Mouse (Mus musculus) olfactory bulb, adult 2 months (tissue): Measurements from ENCODE around the gene Gm20503. TPM values are rescaled to one million over a fixed set of nuclear protein-coding genes. Genes with fewer than 3 reads are reported as not detected.

ENCODE experiments used
- H3K27ac ChIP-seq: fragments of 200-500 bp; 2 replicates; pipeline ENCODE4 v1.5.1; 2012; ENCODE audit warnings: low read depth, low read length; ENCODE audit not compliant: insufficient read depth
- H3K4me1 ChIP-seq: fragments of 200-500 bp; 2 replicates; pipeline ENCODE4 v1.6.1; 2012; ENCODE audit warnings: low read length; ENCODE audit not compliant: control insufficient read depth, insufficient read depth
- H3K4me3 ChIP-seq: fragments of 200-500 bp; 2 replicates; pipeline ENCODE4 v1.5.1; 2012; ENCODE audit warnings: mild to moderate bottlenecking, low read depth, low read length, moderate library complexity; ENCODE audit not compliant: insufficient read depth
- CTCF ChIP-seq: fragments of 200-500 bp; IDR thresholded peaks from 2 replicates; pipeline ENCODE4 v1.5.1; 2012; ENCODE audit warnings: low read depth, mild to moderate bottlenecking, low read length, moderate library complexity; ENCODE audit not compliant: insufficient read depth
- POLR2A ChIP-seq: fragments of 200-500 bp; IDR thresholded peaks from 2 replicates; pipeline ENCODE4 v1.6.1; 2012; ENCODE audit warnings: mild to moderate bottlenecking, low read depth, low read length, moderate library complexity; ENCODE audit not compliant: insufficient read depth
- WGBS: fragments of 180-500 bp; shearing (Covaris S2); methylation state at CpG from one replicate; pipeline ENCODE4 v1.1.7; 2018; 5-methylcytosine and 5-hydroxymethylcytosine counted together
- polyA plus RNA-seq: library from polyadenylated mRNA; stranded (reverse); fragments of >200 nt; gene quantifications from 2 replicates; pipeline ENCODE4 v1.2.4, GENCODE M21; 2012; ENCODE audit warnings: low replicate concordance; ENCODE audit not compliant: missing spikeins, insufficient read depth, insufficient read length

The Gm20503 gene
- polyA plus RNA-seq, 1 experiment, result not detected

DNA sequence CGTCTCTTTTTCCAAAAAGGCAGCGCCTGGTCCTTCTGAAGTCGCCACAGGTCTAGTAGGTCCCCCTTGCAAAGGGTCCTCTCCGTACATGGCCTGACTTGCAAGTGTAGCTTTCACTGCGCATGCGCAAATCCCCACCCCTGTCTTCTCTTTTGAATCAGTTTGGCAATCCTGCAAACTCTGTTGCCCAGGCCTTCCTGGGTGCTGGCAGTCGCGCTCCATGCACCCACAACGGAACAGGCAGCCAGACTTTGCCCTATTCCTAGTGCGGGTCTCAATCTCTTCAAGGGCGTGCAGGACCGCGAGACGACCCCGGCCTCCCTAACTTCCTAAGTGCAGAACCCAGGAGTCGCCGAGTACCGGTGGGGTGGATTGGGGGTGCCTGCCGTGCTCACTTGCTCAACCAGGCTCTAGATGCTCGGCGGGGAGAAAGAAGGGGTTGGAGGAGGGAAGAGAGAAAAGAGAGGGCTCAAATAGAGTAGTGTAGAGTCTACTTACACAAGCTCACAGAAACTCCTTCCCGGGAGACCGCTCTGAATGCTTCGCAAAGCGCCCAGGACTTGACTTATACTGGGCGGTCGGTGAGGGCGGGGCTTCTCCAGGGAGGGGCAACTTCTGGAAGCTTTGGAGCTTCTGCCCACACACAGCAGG lies 16.3 kb upstream of the Gm20503 start, which contains the start of gene Ptgr1:
Gene Ptgr1, minus strand, starts transcription at position 580 of the 651 bp plus-strand sequence.
- TF ChIP-seq CTCF (no peak), POLR2A (no peak)
- H3K27ac ChIP-seq, result no peak within 1 kb of the TSS
- WGBS, result 2% methylated on average over 28 of the region's 28 CpGs

DNA sequence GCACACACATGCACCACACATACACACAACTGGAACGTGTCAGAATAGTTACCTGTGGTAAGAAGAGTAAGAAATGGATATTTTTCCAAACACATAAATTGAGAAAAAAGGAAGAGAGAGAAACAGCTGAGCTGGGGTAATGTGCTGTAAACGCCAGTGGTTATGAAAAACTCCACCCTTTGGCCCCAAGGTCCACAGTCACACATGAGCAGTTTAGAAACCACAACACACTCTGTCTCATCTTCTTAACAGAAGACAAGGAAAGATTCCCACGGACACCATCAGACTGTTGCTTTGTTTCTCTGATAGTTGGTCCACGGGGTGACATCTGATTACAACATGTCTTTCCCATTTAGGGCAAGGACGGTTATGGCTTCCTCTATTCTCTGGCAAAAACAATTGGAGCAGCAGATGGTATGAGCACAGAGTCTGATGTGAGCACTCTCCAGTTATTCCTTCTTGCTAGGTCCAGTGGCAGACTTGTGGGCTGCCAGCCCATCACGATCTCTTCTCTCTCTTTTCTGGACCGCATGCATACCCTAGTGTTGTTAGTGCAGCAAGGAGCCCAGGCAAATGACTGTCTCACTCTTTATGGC lies 13.6 kb upstream of the Gm20503 start:
- Histone ChIP-seq H3K4me1 (peaks cover 10% of the 10 kb centered on the region), H3K27ac (no peak overlapping the region), H3K4me3 (no peak overlapping the region)
- TF ChIP-seq CTCF (no peak), POLR2A (no peak)
- 85% methylated on average over 7 of the region's 7 CpGs for WGBS

More for the DNA sequence above, 16.3 kb upstream of the Gm20503 start, which contains the start of gene Ptgr1:
- H3K4me3 ChIP-seq, result peak within 1 kb of the TSS; percentile 52
- H3K4me1 ChIP-seq, result peaks cover 10% of the 10 kb centered on the region

DNA sequence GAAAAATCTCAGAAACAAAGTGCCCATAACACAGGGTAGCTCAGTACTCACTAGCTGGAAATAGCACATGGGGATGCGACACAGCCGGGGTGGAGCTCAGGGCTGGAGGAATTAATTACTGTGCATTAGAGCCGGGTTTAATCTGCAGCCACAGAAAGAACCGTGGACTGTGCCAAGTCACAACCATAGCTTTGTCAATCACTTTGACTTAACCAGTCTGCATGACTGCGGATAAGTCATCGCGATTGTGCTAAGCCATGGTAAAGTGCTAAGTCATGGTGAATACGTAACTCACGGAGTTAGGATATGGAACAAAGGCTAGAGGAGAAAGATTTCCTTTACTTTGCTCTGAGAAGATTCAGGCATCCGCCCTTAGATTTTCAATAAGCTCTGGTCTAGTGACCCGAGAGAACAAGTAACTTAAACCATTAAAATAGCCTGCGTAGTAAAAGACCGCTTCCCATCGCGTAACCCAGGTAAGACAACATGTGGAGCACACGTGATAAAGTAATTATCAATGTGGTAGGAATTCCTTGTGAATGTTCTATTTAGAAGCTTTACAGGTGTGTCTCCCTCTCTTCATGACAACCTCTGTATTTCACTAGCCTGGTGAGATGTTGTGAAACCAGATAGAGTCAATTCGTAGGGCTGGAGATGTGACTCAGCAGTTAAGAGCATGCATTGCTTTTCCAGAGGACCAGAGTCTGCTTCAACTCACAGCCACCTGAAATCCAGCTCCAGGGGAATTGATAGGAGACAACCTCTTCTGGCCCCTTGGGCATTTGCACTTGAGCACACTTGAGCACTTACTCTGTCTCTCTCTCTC lies 12.2 kb upstream of the Gm20503 start:
- Histone ChIP-seq H3K27ac (no peak overlapping the region), H3K4me1 (peaks cover 10% of the 10 kb centered on the region), H3K4me3 (no peak overlapping the region)
- WGBS, result 64% methylated on average over 17 of the region's 17 CpGs
- TF ChIP-seq CTCF (no peak), POLR2A (no peak)

DNA sequence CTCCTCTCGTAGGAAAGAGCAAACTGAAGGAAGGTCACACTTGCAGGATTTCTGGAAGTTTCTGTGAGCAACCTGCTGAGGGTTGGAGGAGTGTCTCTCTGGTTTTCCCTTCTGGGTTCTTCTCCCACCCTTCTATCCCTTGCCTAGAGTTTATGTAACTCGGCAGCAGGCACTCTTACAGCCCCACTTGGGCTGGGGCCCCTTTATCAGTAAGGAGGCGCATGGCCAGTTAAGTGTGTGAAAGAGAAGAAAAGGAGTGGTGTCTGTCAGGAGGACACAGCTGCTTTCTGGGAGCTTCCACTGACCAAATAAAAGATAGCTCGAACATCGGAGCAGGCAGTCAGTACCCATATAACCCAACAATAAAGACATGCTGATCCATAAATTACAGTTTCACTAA lies 10.8 kb upstream of the Gm20503 start:
- WGBS, result 84% methylated on average over 5 of the region's 5 CpGs

DNA sequence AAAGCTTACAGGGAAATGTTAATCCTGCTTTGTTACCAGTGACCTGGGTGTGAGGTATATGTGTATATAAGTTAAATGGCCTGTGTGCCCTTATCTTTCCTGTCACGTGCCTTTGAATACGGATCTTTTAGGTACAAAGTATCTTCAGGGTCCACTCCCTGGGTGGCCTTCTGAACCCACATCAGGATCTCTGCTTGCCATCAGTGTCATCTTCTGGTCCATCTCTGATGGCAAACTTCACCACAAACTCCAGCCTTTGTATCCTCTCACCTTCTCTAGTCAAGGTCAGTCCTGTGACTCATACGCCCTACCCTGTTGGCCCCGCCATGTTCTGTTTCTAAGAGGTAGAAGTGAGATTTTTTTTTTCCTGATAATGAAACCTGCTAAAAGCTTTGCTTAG lies 8.2 kb upstream of the Gm20503 start, which contains the start of gene Dnajc25:
Gene Dnajc25, plus strand, starts transcription at position 301 of the 400 bp plus-strand sequence.
- Histone ChIP-seq H3K27ac (no peak within 1 kb of the TSS), H3K4me3 (no peak within 1 kb of the TSS), H3K4me1 (no peaks in the 10 kb centered on the region)
- TF ChIP-seq POLR2A (no peak), CTCF (no peak)
- WGBS, result 96% methylated on average over 4 of the region's 4 CpGs

More for the DNA sequence above, 10.8 kb upstream of the Gm20503 start:
- H3K4me3 ChIP-seq, result no peak overlapping the region
- TF ChIP-seq POLR2A (no peak), CTCF (no peak)
- H3K27ac ChIP-seq, result no peak overlapping the region
- no peaks in the 10 kb centered on the region for H3K4me1 ChIP-seq

DNA sequence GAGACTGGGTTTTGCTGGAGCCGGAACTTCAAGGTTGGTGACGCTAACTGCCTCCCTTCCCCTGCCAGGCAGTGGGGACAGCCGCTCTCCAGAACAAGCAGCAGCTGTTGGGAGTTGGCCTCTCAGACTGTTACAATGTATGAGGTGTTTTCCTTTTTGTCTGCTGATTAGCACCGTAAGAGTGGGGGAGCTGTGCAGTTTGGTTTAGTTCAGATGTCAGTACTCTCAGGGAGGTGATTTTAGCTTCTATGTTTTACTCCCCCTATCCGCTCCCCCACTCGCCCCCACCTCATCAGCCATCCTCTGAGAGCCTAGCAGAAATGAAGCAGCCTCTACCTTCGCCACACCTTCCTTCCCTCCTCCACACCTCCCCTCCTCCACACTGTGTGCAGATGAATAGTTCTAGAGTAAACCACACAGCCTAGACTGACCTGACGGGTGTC lies 7.7 kb upstream of the Gm20503 start:
- 73% methylated on average over 8 of the region's 8 CpGs for WGBS
- Histone ChIP-seq H3K27ac (no peak overlapping the region), H3K4me3 (no peak overlapping the region), H3K4me1 (no peaks in the 10 kb centered on the region)
- no peak for TF ChIP-seq POLR2A
- no peak for TF ChIP-seq CTCF

DNA sequence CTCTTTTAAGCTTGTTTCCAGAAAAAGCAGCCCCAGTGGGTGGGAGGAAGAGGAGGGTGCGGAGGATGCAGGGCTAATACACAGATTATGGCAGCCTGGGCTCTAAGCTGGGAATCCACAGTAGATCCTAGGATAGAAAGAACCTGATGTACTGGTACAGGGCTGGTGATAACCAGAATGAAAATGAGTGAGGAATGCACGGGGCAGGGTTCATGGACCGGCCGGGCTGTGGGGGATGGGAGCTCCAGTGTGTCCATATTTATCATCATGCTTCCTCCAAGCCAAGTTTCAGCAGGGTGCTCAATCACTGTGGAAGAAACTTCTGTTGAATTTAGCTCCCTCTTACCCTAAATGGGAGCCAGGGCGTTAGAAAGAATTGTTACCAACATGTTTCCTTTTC lies 5.9 kb upstream of the Gm20503 start:
- 78% methylated on average over 5 of the region's 5 CpGs for WGBS
- TF ChIP-seq POLR2A (no peak), CTCF (no peak)
- H3K4me1 ChIP-seq, result no peaks in the 10 kb centered on the region
- no peak overlapping the region for H3K4me3 ChIP-seq
- H3K27ac ChIP-seq, result no peak overlapping the region

DNA sequence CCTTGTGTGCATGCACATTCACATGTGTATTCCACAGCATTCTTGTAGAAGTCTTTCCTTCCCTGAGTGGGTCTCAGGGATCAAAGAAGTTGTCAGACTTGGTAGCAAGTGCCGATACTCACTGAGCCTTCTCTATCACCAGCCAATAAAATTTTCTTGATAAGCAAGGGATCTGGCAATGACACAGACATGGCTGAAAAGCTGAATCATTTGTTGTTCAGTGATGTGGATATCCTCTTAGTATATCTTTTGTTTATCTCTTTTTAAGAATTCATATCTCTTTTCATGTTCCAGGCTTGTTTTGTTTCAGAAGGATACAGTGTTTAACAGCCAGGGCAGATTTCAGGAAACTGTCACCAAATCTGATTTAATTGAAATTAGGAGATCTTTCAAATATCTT lies 4.3 kb upstream of the Gm20503 start:
- peaks cover 3% of the 10 kb centered on the region for H3K4me1 ChIP-seq
- no peak for TF ChIP-seq POLR2A
- no peak for TF ChIP-seq CTCF
- no peak overlapping the region for H3K27ac ChIP-seq
- H3K4me3 ChIP-seq, result no peak overlapping the region
- WGBS, result 89% methylated on average over 1 of the region's 1 CpGs

DNA sequence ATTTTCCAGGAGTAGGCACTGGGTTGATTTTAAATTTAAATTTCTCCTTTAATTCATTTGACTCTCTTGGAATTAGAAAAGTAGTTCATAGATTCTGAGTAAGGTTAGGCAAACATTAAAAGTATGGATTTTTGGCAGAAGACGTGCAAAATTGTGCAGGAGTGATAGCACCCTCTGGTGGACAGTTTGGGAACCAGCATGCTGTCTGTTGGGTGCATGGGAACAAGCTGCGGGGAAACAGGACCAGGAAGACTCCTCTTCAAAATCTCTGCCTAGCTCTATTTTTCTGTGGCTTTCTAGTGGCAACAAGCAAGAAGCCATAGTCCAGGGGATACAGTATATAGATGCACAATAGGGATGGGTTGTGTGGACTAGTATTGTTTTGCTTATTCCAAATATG lies 3.3 kb upstream of the Gm20503 start:
- H3K27ac ChIP-seq, result no peak overlapping the region
- peaks cover 5% of the 10 kb centered on the region for H3K4me1 ChIP-seq
- whole genome bisulfite sequencing, result 1% methylated on average over 2 of the region's 2 CpGs
- TF ChIP-seq CTCF (peak; percentile 48; the same call in 1 of the 2 replicates), POLR2A (no peak)
- H3K4me3 ChIP-seq, result no peak overlapping the region

DNA sequence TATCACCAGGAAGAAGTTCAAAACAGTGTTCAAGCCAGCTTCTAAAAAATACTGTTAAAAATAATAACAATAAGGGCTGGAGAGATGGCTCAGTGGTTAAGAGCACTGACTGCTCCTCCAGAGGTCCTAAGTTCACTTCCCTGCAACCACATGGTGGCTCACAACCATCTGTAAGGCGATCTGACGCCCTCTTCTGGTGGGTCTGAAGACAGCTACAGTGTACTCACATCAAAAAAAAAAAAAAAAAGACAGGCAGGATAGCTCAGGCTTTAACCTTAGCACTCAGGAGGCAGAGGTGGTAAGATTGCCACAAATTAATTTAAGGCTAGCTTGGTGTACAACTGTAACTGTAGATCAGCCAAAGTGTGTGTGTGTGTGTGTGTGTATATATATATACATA lies 2.4 kb upstream of the Gm20503 start:
- no peak overlapping the region for H3K4me3 ChIP-seq
- peaks cover 6% of the 10 kb centered on the region for H3K4me1 ChIP-seq
- 5% methylated on average over 2 of the region's 2 CpGs for WGBS
- TF ChIP-seq POLR2A, result no peak
- no peak for TF ChIP-seq CTCF
- H3K27ac ChIP-seq, result no peak overlapping the region
